Mouse (Mus musculus) cerebral cortex, adult 2 months (tissue): ENCODE data around the gene Clic6.

Experiments
- WGBS: fragments of 180-500 bp; shearing (Covaris S2); methylation state at CpG from one replicate; pipeline ENCODE4 v1.1.7; 2018; 5-methylcytosine and 5-hydroxymethylcytosine counted together

Gene Clic6

GRCm38 (mm10) chr16:92485436-92485835, at the start of gene Clic6:
Gene Clic6 (plus strand): TSS chr16:92485736.
- WGBS, result 90% methylated on average over 5 of the region's 5 CpGs

- WGBS, result 67% methylated on average over 2 of the region's 2 CpGs
These were observed 45.8 kb upstream of the Clic6 start for GRCm38 (mm10) chr16:92439775-92440174.

- 83% methylated on average over 8 of the region's 8 CpGs for WGBS
These were observed 45.3 kb upstream of the Clic6 start for GRCm38 (mm10) chr16:92440229-92440628.

- 82% methylated on average over 3 of the region's 3 CpGs for WGBS
These were observed 44.3 kb upstream of the Clic6 start for GRCm38 (mm10) chr16:92441203-92441602.

- 86% methylated on average over 11 of the region's 11 CpGs for WGBS
These were observed 43.4 kb upstream of the Clic6 start for GRCm38 (mm10) chr16:92442150-92442549.

GRCm38 (mm10) chr16:92442946-92443345, 42.6 kb upstream of the Clic6 start:
- 84% methylated on average over 4 of the region's 4 CpGs for WGBS

- 60% methylated on average over 13 of the region's 13 CpGs for WGBS
These were observed 41.9 kb upstream of the Clic6 start for GRCm38 (mm10) chr16:92443644-92444113.

- 72% methylated on average over 10 of the region's 10 CpGs for WGBS
These were observed 40.2 kb upstream of the Clic6 start for GRCm38 (mm10) chr16:92445377-92445776.

- 81% methylated on average over 14 of the region's 14 CpGs for WGBS
These were observed 36.5 kb upstream of the Clic6 start for GRCm38 (mm10) chr16:92449080-92449479.

GRCm38 (mm10) chr16:92450331-92450730, 35.2 kb upstream of the Clic6 start:
- WGBS, result 54% methylated on average over 8 of the region's 8 CpGs

- 80% methylated on average over 17 of the region's 17 CpGs for WGBS
These were observed 33.9 kb upstream of the Clic6 start for GRCm38 (mm10) chr16:92451516-92452072.

GRCm38 (mm10) chr16:92452609-92453008, 32.9 kb upstream of the Clic6 start:
- WGBS, result 78% methylated on average over 8 of the region's 8 CpGs

- 61% methylated on average over 7 of the region's 7 CpGs for WGBS
These were observed 31.5 kb upstream of the Clic6 start for GRCm38 (mm10) chr16:92454002-92454401.

- WGBS, result 75% methylated on average over 18 of the region's 18 CpGs
These were observed 31.0 kb upstream of the Clic6 start for GRCm38 (mm10) chr16:92454495-92454894.

- WGBS, result 75% methylated on average over 8 of the region's 8 CpGs
These were observed 30.0 kb upstream of the Clic6 start for GRCm38 (mm10) chr16:92455488-92455887.

- 92% methylated on average over 5 of the region's 5 CpGs for WGBS
These were observed 29.6 kb upstream of the Clic6 start for GRCm38 (mm10) chr16:92455969-92456368.

GRCm38 (mm10) chr16:92457594-92457993, 27.9 kb upstream of the Clic6 start:
- WGBS, result 15% methylated on average over 7 of the region's 7 CpGs

- 47% methylated on average over 6 of the region's 6 CpGs for WGBS
These were observed 24.1 kb upstream of the Clic6 start for GRCm38 (mm10) chr16:92461412-92461811.

GRCm38 (mm10) chr16:92464390-92464972, 21.1 kb upstream of the Clic6 start:
- WGBS, result 11% methylated on average over 14 of the region's 14 CpGs

GRCm38 (mm10) chr16:92465226-92465625, 20.3 kb upstream of the Clic6 start:
- 2% methylated on average over 10 of the region's 10 CpGs for WGBS

- under 1% methylated on average over 83 of the region's 94 CpGs for WGBS
These were observed 19.7 kb upstream of the Clic6 start for GRCm38 (mm10) chr16:92465642-92466526.

GRCm38 (mm10) chr16:92467041-92467440, 18.5 kb upstream of the Clic6 start:
- 79% methylated on average over 5 of the region's 5 CpGs for WGBS

GRCm38 (mm10) chr16:92468459-92468858, 17.1 kb upstream of the Clic6 start:
- WGBS, result 83% methylated on average over 14 of the region's 14 CpGs
